Mouse (Mus musculus) kidney, adult 18-20 months (tissue): ENCODE data around the gene Scnn1a.

ENCODE experiments used
- DNase-seq: peaks from one replicate; pipeline ENCODE4 v3.0.0; 2021

The Scnn1a gene

GRCm38 (mm10) chr6:125309406-125309805 lies 11.1 kb upstream of the Scnn1a start:
- DNase-seq = no peak

GRCm38 (mm10) chr6:125312171-125312570 lies 8.3 kb upstream of the Scnn1a start:
- no peak for DNase-seq

GRCm38 (mm10) chr6:125312581-125313355 lies 7.7 kb upstream of the Scnn1a start:
- DNase-seq = peak; percentile 46

- DNase-seq = peak; percentile 90
These were observed 6.8 kb upstream of the Scnn1a start, which contains the start of gene Ltbr for GRCm38 (mm10) chr6:125313546-125314230. TSS of gene Ltbr (minus strand) at chr6:125313885.

GRCm38 (mm10) chr6:125314231-125314563 lies 6.3 kb upstream of the Scnn1a start:
- DNase-seq = no peak

- no peak for DNase-seq
These were observed 5.7 kb upstream of the Scnn1a start for GRCm38 (mm10) chr6:125314746-125315145.

- no peak for DNase-seq
These were observed 3.4 kb upstream of the Scnn1a start for GRCm38 (mm10) chr6:125317077-125317476.

GRCm38 (mm10) chr6:125318981-125319918 lies 1.2 kb upstream of the Scnn1a start:
- DNase-seq = no peak

GRCm38 (mm10) chr6:125319919-125320296 lies 551 bp upstream of the Scnn1a start:
- DNase-seq = no peak

GRCm38 (mm10) chr6:125321114-125321855 lies 826 bp downstream of the Scnn1a start:
- peak; percentile 76 for DNase-seq

GRCm38 (mm10) chr6:125322794-125323193 lies 2.3 kb downstream of the Scnn1a start:
- DNase-seq = no peak

GRCm38 (mm10) chr6:125323547-125323946 lies 3.1 kb downstream of the Scnn1a start:
- DNase-seq = no peak

- no peak for DNase-seq
These were observed 4.9 kb downstream of the Scnn1a start for GRCm38 (mm10) chr6:125325337-125325736.

- DNase-seq = peak; percentile 73
These were observed 7.8 kb downstream of the Scnn1a start for GRCm38 (mm10) chr6:125328243-125328642.

GRCm38 (mm10) chr6:125330626-125331326 lies 10.3 kb downstream of the Scnn1a start:
- DNase-seq = peak; percentile 93

- DNase-seq = no peak
These were observed 12.8 kb downstream of the Scnn1a start for GRCm38 (mm10) chr6:125333112-125333899.

GRCm38 (mm10) chr6:125334356-125334755 lies 13.9 kb downstream of the Scnn1a start:
- DNase-seq = no peak

- no peak for DNase-seq
These were observed 18.6 kb downstream of the Scnn1a start for GRCm38 (mm10) chr6:125338791-125339660.

- DNase-seq = no peak
These were observed 19.8 kb downstream of the Scnn1a start for GRCm38 (mm10) chr6:125340244-125340643.

GRCm38 (mm10) chr6:125342198-125342597 lies 21.7 kb downstream of the Scnn1a start:
- no peak for DNase-seq
